Mouse (Mus musculus): Measurements from ENCODE around the gene Atp6v1b1. TPM values are rescaled to one million over a fixed set of nuclear protein-coding genes. Genes with fewer than 3 reads are reported as not detected.

Gene Atp6v1b1
- total and polyA plus RNA-seq, 2 experiments from 2014 or later = 0.19 to 0.53 TPM

DNA sequence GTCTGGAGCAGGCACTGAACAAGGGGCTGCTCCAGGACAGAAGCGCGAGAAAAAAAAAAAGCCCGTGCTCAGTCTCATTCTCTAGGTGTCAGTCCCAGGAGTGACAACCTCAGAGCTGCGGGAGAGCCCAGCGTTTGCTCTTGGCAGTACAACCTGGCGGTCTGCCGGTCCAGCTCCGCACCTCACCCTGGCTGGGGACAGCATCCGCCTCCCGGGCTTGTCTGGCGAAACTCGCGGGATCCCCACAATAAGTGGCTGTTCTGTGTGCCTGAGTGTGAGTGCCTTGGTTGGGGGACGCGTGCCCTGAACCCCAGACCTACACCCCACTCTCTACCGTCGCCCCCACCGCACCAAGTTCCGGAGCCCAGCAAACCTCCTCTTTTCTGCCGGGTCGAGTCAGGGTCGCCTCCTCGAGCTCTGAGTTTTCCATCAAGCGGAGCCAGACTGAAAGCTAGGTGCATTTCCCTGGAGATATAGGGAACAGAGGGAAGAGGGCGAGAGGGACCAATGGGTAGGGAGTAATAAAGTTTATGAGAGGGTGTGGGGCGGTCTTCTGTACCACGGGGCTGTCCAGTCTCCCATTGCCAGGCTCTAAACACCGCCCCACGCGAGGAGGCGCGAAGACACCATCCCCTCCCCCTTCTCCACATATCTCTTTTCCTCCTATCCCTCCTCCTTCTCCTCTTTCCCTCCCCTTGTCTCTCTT, 32.3 kb upstream of the Atp6v1b1 start:
- peak overlapping the region; percentile 30 for H3K4me3 ChIP-seq (ENCODE audit: low read depth, low read length)
- no peaks in the 10 kb centered on the region for H3K9me3 ChIP-seq (ENCODE audit: low read length)
- peaks cover 97% of the 10 kb centered on the region for H3K27me3 ChIP-seq (ENCODE audit: insufficient read depth, low read length)
- DNase-seq (no peak), ATAC-seq (0 out of 2 replicates have a peak, but pooled peaks have one; percentile 25)
- no peak overlapping the region for H3K27ac ChIP-seq (ENCODE audit: low read depth, low read length)
- TF ChIP-seq CTCF (IDR thresholded peaks at IDR 0.05; ENCODE audit: low read depth) = no peak
- peak overlapping the region; percentile 49 for H3K4me2 ChIP-seq (ENCODE audit: low read depth)
- 1% methylated on average over 31 of the region's 32 CpGs for WGBS
- H3K36me3 ChIP-seq (ENCODE audit: insufficient read depth) = no peaks in the 10 kb centered on the region
- H3K9ac ChIP-seq = no peak overlapping the region
- H3K4me1 ChIP-seq (ENCODE audit: insufficient read depth) = peaks cover 9% of the 10 kb centered on the region

GRCm38 (mm10) chr6:83711067-83711675, 31.6 kb upstream of the Atp6v1b1 start, which contains the start of gene Vax2:
Gene Vax2, plus strand, starts transcription at chr6:83711264.
- no peak within 1 kb of the TSS for H3K27ac ChIP-seq (ENCODE audit: low read depth, low read length)
- no peak within 1 kb of the TSS for H3K9ac ChIP-seq
- peak within 1 kb of the TSS; percentile 49 for H3K4me2 ChIP-seq (ENCODE audit: low read depth)
- H3K4me1 ChIP-seq (ENCODE audit: insufficient read depth) = peaks cover 9% of the 10 kb centered on the region
- H3K27me3 ChIP-seq (ENCODE audit: insufficient read depth, low read length) = peaks cover 97% of the 10 kb centered on the region
- DNase-seq (no peak), ATAC-seq (peak; percentile 60; the same call in 1 of the 2 replicates)
- TF ChIP-seq CTCF (IDR thresholded peaks at IDR 0.05; ENCODE audit: low read depth) = no peak
- no peaks in the 10 kb centered on the region for H3K9me3 ChIP-seq (ENCODE audit: low read length)
- H3K36me3 ChIP-seq (ENCODE audit: insufficient read depth) = no peaks in the 10 kb centered on the region
- under 1% methylated on average over 44 of the region's 46 CpGs for WGBS
- H3K4me3 ChIP-seq (ENCODE audit: low read depth, low read length) = peak within 1 kb of the TSS; percentile 30

GRCm38 (mm10) chr6:83711725-83712475, 30.9 kb upstream of the Atp6v1b1 start:
- ATAC-seq (peak; percentile 17; the same call in 1 of the 2 replicates), DNase-seq (no peak)
- Histone ChIP-seq H3K9me3 (ENCODE audit: low read length) (no peaks in the 10 kb centered on the region), H3K4me3 (ENCODE audit: low read depth, low read length) (peak overlapping the region; percentile 30), H3K27me3 (ENCODE audit: insufficient read depth, low read length) (peaks cover 94% of the 10 kb centered on the region), H3K27ac (ENCODE audit: low read depth, low read length) (no peak overlapping the region), H3K36me3 (ENCODE audit: insufficient read depth) (no peaks in the 10 kb centered on the region), H3K4me1 (ENCODE audit: insufficient read depth) (peaks cover 9% of the 10 kb centered on the region), H3K9ac (no peak overlapping the region), H3K4me2 (ENCODE audit: low read depth) (peak overlapping the region; percentile 49)
- WGBS = 3% methylated on average over 45 of the region's 45 CpGs
- no peak for TF ChIP-seq CTCF (IDR thresholded peaks at IDR 0.05; ENCODE audit: low read depth)

- H3K36me3 ChIP-seq (ENCODE audit: insufficient read depth) = no peaks in the 10 kb centered on the region
- H3K4me1 ChIP-seq (ENCODE audit: insufficient read depth) = peaks cover 9% of the 10 kb centered on the region
- 4% methylated on average over 12 of the region's 12 CpGs for WGBS
- DNase-seq = no peak
- no peak overlapping the region for H3K4me2 ChIP-seq (ENCODE audit: low read depth)
- no peak for ATAC-seq
- no peaks in the 10 kb centered on the region for H3K9me3 ChIP-seq (ENCODE audit: low read length)
- H3K27ac ChIP-seq (ENCODE audit: low read depth, low read length) = no peak overlapping the region
- H3K9ac ChIP-seq = no peak overlapping the region
- TF ChIP-seq CTCF (IDR thresholded peaks at IDR 0.05; ENCODE audit: low read depth) = no peak
- peaks cover 95% of the 10 kb centered on the region for H3K27me3 ChIP-seq (ENCODE audit: insufficient read depth, low read length)
- H3K4me3 ChIP-seq (ENCODE audit: low read depth, low read length) = no peak overlapping the region
Observed at GRCm38 (mm10) chr6:83713271-83714136, 29.3 kb upstream of the Atp6v1b1 start.

DNA sequence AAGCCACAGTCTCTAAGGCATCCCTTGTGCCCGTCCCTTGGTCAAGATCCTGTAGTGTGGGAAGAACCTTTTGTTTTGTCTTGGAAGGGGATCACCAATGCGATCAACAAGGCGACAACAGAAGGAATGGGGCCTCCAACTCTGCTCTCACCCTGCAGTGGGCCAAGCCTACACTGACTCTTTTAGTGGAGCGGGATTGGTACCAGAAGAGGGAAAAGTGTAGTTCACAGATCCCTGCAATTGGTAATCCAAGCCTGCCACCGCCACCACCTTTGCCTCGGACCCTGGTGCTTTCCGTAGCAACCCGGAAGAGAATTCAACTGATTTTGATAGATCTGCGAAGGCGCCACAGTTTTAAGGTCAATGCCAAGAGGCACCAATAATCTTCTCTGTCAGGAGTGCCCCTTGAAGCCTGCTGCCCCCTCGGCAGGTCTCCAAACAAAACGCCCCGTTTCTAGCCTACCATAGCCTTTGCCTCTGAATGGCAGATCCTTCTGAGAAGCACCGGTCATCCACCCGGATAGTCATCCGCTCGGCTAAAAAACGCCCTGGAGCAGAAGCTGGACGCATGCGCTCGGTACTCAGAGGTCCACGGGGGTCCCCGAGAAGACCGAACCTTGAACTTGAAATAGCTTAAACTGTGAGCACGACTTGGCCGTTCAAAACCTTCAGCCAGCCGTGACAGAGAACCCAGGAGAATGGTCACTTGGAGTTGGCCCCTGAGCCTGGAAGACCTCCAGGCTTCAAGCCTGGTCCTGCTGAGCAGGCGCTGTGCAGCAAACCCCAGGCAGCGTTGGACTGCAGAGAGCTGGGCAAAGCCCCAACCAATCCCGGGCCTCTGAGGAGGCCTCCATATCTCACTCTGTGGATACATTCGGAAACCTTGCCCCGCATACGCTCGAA, 28.3 kb upstream of the Atp6v1b1 start:
- WGBS = 2% methylated on average over 34 of the region's 34 CpGs
- H3K4me1 ChIP-seq (ENCODE audit: insufficient read depth) = peaks cover 9% of the 10 kb centered on the region
- no peak overlapping the region for H3K4me2 ChIP-seq (ENCODE audit: low read depth)
- no peak overlapping the region for H3K4me3 ChIP-seq (ENCODE audit: low read depth, low read length)
- ATAC-seq (no peak), DNase-seq (peak; percentile 52)
- peaks cover 95% of the 10 kb centered on the region for H3K27me3 ChIP-seq (ENCODE audit: insufficient read depth, low read length)
- no peaks in the 10 kb centered on the region for H3K9me3 ChIP-seq (ENCODE audit: low read length)
- no peaks in the 10 kb centered on the region for H3K36me3 ChIP-seq (ENCODE audit: insufficient read depth)
- no peak overlapping the region for H3K27ac ChIP-seq (ENCODE audit: low read depth, low read length)
- no peak overlapping the region for H3K9ac ChIP-seq
- no peak for TF ChIP-seq CTCF (IDR thresholded peaks at IDR 0.05; ENCODE audit: low read depth)

All from forebrain, postnatal 0 days (tissue).